ENCODE assay signal across 23 mouse cellular contexts in genomic region chr15:52430491-52431158, GRCm38 (mm10).
DNase-seq lines count a peak whose midpoint lies in the region; ATAC-seq and TF ChIP-seq lines count a peak whose summit lies in the region.
"Had no signal": no experiment of that assay in that cellular context is flagged by ENCODE, and none has a peak within 500 bp of the region (broad histone marks: within the 10 kb centered on the region; RNA-seq: fewer than 3 reads in every experiment).

No protein-coding gene starts in this region.

- TF ChIP-seq CTCF in midbrain, postnatal 0 days (IDR thresholded peaks at IDR 0.05) = no peak

- H3K27ac ChIP-seq in hindbrain, embryonic 14.5 days = 0 out of 2 replicates have a peak overlapping the region, but pooled peaks have one; percentile 33
- no peak overlapping the region for H3K27ac ChIP-seq in hindbrain, embryonic 13.5 days
- H3K27ac ChIP-seq in midbrain, embryonic 11.5 days (ENCODE audit: low read depth, low read length) = peak overlapping the region; percentile 35; the same call in 1 of the 2 replicates
- H3K27ac ChIP-seq in midbrain, embryonic 14.5 days (replicated peaks; ENCODE audit: low read depth, low read length) = peak overlapping the region; percentile 72
- no peak overlapping the region for H3K27ac ChIP-seq in midbrain, postnatal 0 days (ENCODE audit: low read depth, low read length)
- no peak overlapping the region for H3K27ac ChIP-seq in forebrain, embryonic 16.5 days (ENCODE audit: low read length)
- H3K27ac ChIP-seq: forebrain, embryonic 10.5 days; forebrain, embryonic 13.5 days; gastrocnemius, adult 2 months; hindbrain, embryonic 12.5 days; hindbrain, postnatal 0 days had no signal

- no peak for ATAC-seq in hindbrain, embryonic 14.5 days (ENCODE audit: low FRiP score)
- ATAC-seq in hindbrain, embryonic 13.5 days (ENCODE audit: low FRiP score) = no peak
- ATAC-seq in midbrain, embryonic 11.5 days (ENCODE audit: low FRiP score) = peak; percentile 77
- peak; percentile 74 for ATAC-seq in midbrain, embryonic 14.5 days (ENCODE audit: low FRiP score, low TSS enrichment)
- ATAC-seq in midbrain, postnatal 0 days (ENCODE audit: low FRiP score) = 0 out of 2 replicates have a peak, but pooled peaks have one; percentile 35
- no peak for ATAC-seq in forebrain, embryonic 16.5 days
- ATAC-seq: activated CD4-positive, CD25-positive, alpha-beta regulatory T cell, adult 4 months; forebrain, embryonic 13.5 days; forebrain, postnatal 0 days; hindbrain, postnatal 0 days had no signal

- WGBS in hindbrain, embryonic 14.5 days = 67% methylated on average over 6 of the region's 6 CpGs
- WGBS in hindbrain, embryonic 13.5 days = 80% methylated on average over 6 of the region's 6 CpGs
- 37% methylated on average over 6 of the region's 6 CpGs for WGBS in midbrain, embryonic 11.5 days
- 16% methylated on average over 6 of the region's 6 CpGs for WGBS in midbrain, embryonic 14.5 days
- WGBS in midbrain, postnatal 0 days = 15% methylated on average over 6 of the region's 6 CpGs
- WGBS in forebrain, embryonic 16.5 days = 74% methylated on average over 6 of the region's 6 CpGs

- H3K9ac ChIP-seq in hindbrain, embryonic 14.5 days = no peak overlapping the region
- H3K9ac ChIP-seq in hindbrain, embryonic 13.5 days = no peak overlapping the region
- H3K9ac ChIP-seq in midbrain, embryonic 11.5 days (ENCODE audit: low read length) = no peak overlapping the region
- no peak overlapping the region for H3K9ac ChIP-seq in midbrain, embryonic 14.5 days (replicated peaks; ENCODE audit: low read length)
- H3K9ac ChIP-seq in midbrain, postnatal 0 days (replicated peaks; ENCODE audit: low read length, poor library complexity, severe bottlenecking) = no peak overlapping the region
- no peak overlapping the region for H3K9ac ChIP-seq in forebrain, embryonic 16.5 days (replicated peaks; ENCODE audit: low read depth, low read length)
- H3K9ac ChIP-seq: forebrain, embryonic 13.5 days; forebrain, postnatal 0 days; hindbrain, embryonic 12.5 days had no signal

- no peak overlapping the region for H3K4me3 ChIP-seq in hindbrain, embryonic 14.5 days (replicated peaks; ENCODE audit: low read length)
- H3K4me3 ChIP-seq in hindbrain, embryonic 13.5 days = no peak overlapping the region
- no peak overlapping the region for H3K4me3 ChIP-seq in midbrain, embryonic 11.5 days (ENCODE audit: low read depth, low read length)
- H3K4me3 ChIP-seq in midbrain, embryonic 14.5 days (replicated peaks; ENCODE audit: low read depth, low read length) = no peak overlapping the region
- no peak overlapping the region for H3K4me3 ChIP-seq in midbrain, postnatal 0 days (ENCODE audit: low read depth, low read length)
- H3K4me3 ChIP-seq in forebrain, embryonic 16.5 days (replicated peaks; ENCODE audit: low read length) = no peak overlapping the region
- H3K4me3 ChIP-seq: forebrain, embryonic 10.5 days; forebrain, embryonic 13.5 days; gastrocnemius, adult 2 months; hindbrain, embryonic 12.5 days had no signal

- no peaks in the 10 kb centered on the region for H3K27me3 ChIP-seq in hindbrain, embryonic 14.5 days (ENCODE audit: control insufficient read depth, insufficient read depth, low read length)
- H3K27me3 ChIP-seq in hindbrain, embryonic 13.5 days = no peaks in the 10 kb centered on the region
- no peaks in the 10 kb centered on the region for H3K27me3 ChIP-seq in midbrain, embryonic 11.5 days (ENCODE audit: control insufficient read depth, insufficient read depth, low read length)
- H3K27me3 ChIP-seq in midbrain, embryonic 14.5 days (ENCODE audit: control insufficient read depth, insufficient read depth, low read length) = no peaks in the 10 kb centered on the region
- H3K27me3 ChIP-seq in midbrain, postnatal 0 days (ENCODE audit: insufficient read depth, low read length) = no peaks in the 10 kb centered on the region
- H3K27me3 ChIP-seq in forebrain, embryonic 16.5 days (replicated peaks; ENCODE audit: control insufficient read depth, insufficient read depth, low read length) = no peaks in the 10 kb centered on the region
- H3K27me3 ChIP-seq: forebrain, embryonic 13.5 days; hindbrain, embryonic 12.5 days had no signal

- H3K9me3 ChIP-seq in hindbrain, embryonic 14.5 days (ENCODE audit: control insufficient read depth, low read length) = no peaks in the 10 kb centered on the region
- no peaks in the 10 kb centered on the region for H3K9me3 ChIP-seq in hindbrain, embryonic 13.5 days
- no peaks in the 10 kb centered on the region for H3K9me3 ChIP-seq in midbrain, embryonic 11.5 days (ENCODE audit: control insufficient read depth, low read length)
- no peaks in the 10 kb centered on the region for H3K9me3 ChIP-seq in midbrain, embryonic 14.5 days (ENCODE audit: control insufficient read depth, low read length)
- no peaks in the 10 kb centered on the region for H3K9me3 ChIP-seq in midbrain, postnatal 0 days (ENCODE audit: low read length)
- no peaks in the 10 kb centered on the region for H3K9me3 ChIP-seq in forebrain, embryonic 16.5 days (ENCODE audit: control insufficient read depth, low read length)
- H3K9me3 ChIP-seq: forebrain, embryonic 10.5 days; forebrain, embryonic 13.5 days; hindbrain, embryonic 12.5 days had no signal

- no peaks in the 10 kb centered on the region for H3K4me1 ChIP-seq in hindbrain, embryonic 14.5 days (replicated peaks; ENCODE audit: control insufficient read depth, insufficient read depth, low read length)
- H3K4me1 ChIP-seq in hindbrain, embryonic 13.5 days (replicated peaks) = no peaks in the 10 kb centered on the region
- peaks cover 19% of the 10 kb centered on the region for H3K4me1 ChIP-seq in midbrain, embryonic 11.5 days (ENCODE audit: control insufficient read depth, insufficient read depth, low read length)
- peaks cover 37% of the 10 kb centered on the region for H3K4me1 ChIP-seq in midbrain, embryonic 14.5 days (ENCODE audit: control insufficient read depth, insufficient read depth, low read length)
- H3K4me1 ChIP-seq in midbrain, postnatal 0 days (ENCODE audit: insufficient read depth, low read length) = no peaks in the 10 kb centered on the region; the same call in 1 of the 2 replicates
- H3K4me1 ChIP-seq in forebrain, embryonic 16.5 days (replicated peaks; ENCODE audit: control insufficient read depth, insufficient read depth, low read length) = peaks cover 4% of the 10 kb centered on the region
- H3K4me1 ChIP-seq: forebrain, embryonic 10.5 days; forebrain, embryonic 13.5 days; hindbrain, embryonic 12.5 days had no signal

- H3K36me3 ChIP-seq in hindbrain, embryonic 14.5 days (replicated peaks; ENCODE audit: control insufficient read depth, insufficient read depth) = no peaks in the 10 kb centered on the region
- H3K36me3 ChIP-seq in hindbrain, embryonic 13.5 days = no peaks in the 10 kb centered on the region
- H3K36me3 ChIP-seq in midbrain, embryonic 11.5 days (ENCODE audit: control insufficient read depth, insufficient read depth, low read length) = no peaks in the 10 kb centered on the region
- H3K36me3 ChIP-seq in midbrain, embryonic 14.5 days (ENCODE audit: control insufficient read depth, insufficient read depth, low read length) = no peaks in the 10 kb centered on the region
- no peaks in the 10 kb centered on the region for H3K36me3 ChIP-seq in midbrain, postnatal 0 days (ENCODE audit: insufficient read depth, low read length)
- H3K36me3 ChIP-seq in forebrain, embryonic 16.5 days (ENCODE audit: control insufficient read depth, insufficient read depth) = no peaks in the 10 kb centered on the region
- H3K36me3 ChIP-seq: forebrain, embryonic 10.5 days; hindbrain, embryonic 12.5 days had no signal

- H3K4me2 ChIP-seq in hindbrain, embryonic 14.5 days (replicated peaks) = no peak overlapping the region
- H3K4me2 ChIP-seq in hindbrain, embryonic 13.5 days = no peak overlapping the region
- peak overlapping the region; percentile 17; the same call in 1 of the 2 replicates for H3K4me2 ChIP-seq in midbrain, embryonic 11.5 days
- H3K4me2 ChIP-seq in midbrain, embryonic 14.5 days (ENCODE audit: low read length) = peak overlapping the region; percentile 30
- H3K4me2 ChIP-seq in midbrain, postnatal 0 days (ENCODE audit: low read depth, low read length, poor library complexity, severe bottlenecking) = 0 out of 2 replicates have a peak overlapping the region, but pooled peaks have one; percentile 1
- no peak overlapping the region for H3K4me2 ChIP-seq in forebrain, embryonic 16.5 days (ENCODE audit: low read length)
- H3K4me2 ChIP-seq: forebrain, embryonic 13.5 days; heart, embryonic 11.5 days; hindbrain, embryonic 12.5 days had no signal

- no peak for DNase-seq in hindbrain, embryonic 14.5 days (ENCODE audit: low spot score)
- peak; percentile 85 for DNase-seq in midbrain, embryonic 11.5 days (ENCODE audit: low spot score, missing footprints)
- peak; percentile 77 for DNase-seq in midbrain, embryonic 14.5 days
- DNase-seq in midbrain, postnatal 0 days (ENCODE audit: low spot score) = no peak
- DNase-seq in cerebellum, postnatal 36 days = no peak
- no peak for DNase-seq in testis, postnatal 14 days (ENCODE audit: low spot score)
- DNase-seq: adrenal gland, postnatal 10 days; adrenal gland, postnatal 36 days; cerebellum, adult 11 months; cerebellum, adult 2 months; cerebellum, postnatal 10 days; forebrain, postnatal 0 days; gastrocnemius, adult 2 months; gastrocnemius, postnatal 14 days; heart, adult 11 months had no signal

Comparison
In these comparisons a context has a peak if more than half of its experiments do, and no peak if none do; other contexts are left out.
1. DNase-seq: peak in midbrain, embryonic 11.5 days (single experiment) and midbrain, embryonic 14.5 days (single experiment); none in hindbrain, embryonic 14.5 days (single experiment), midbrain, postnatal 0 days (single experiment), cerebellum, postnatal 36 days (0 of 2) and testis, postnatal 14 days (single experiment).
2. H3K27ac ChIP-seq: peak in hindbrain, embryonic 14.5 days (single experiment), midbrain, embryonic 11.5 days (single experiment) and midbrain, embryonic 14.5 days (single experiment); none in hindbrain, embryonic 13.5 days (single experiment), midbrain, postnatal 0 days (single experiment) and forebrain, embryonic 16.5 days (single experiment).
3. ATAC-seq: peak in midbrain, embryonic 11.5 days (single experiment), midbrain, embryonic 14.5 days (single experiment) and midbrain, postnatal 0 days (single experiment); none in hindbrain, embryonic 14.5 days (single experiment), hindbrain, embryonic 13.5 days (single experiment) and forebrain, embryonic 16.5 days (single experiment).
4. H3K4me2 ChIP-seq: peak in midbrain, embryonic 11.5 days (single experiment), midbrain, embryonic 14.5 days (single experiment) and midbrain, postnatal 0 days (single experiment); none in hindbrain, embryonic 14.5 days (single experiment), hindbrain, embryonic 13.5 days (single experiment) and forebrain, embryonic 16.5 days (single experiment).